Mouse (Mus musculus) thymus, adult 2 months (tissue): Measurements from ENCODE around the gene Gpr35.

Experiments used
- CTCF ChIP-seq: fragments of 200-500 bp; IDR thresholded peaks from 2 replicates; pipeline ENCODE4 v1.5.1; 2012; ENCODE audit warnings: mild to moderate bottlenecking, control low read depth, low read length, moderate library complexity, borderline replicate concordance; ENCODE audit not compliant: control insufficient read depth, poor library complexity, insufficient read depth; ENCODE audit errors: extremely low read depth
- POLR2A ChIP-seq: fragments of 200-500 bp; IDR thresholded peaks from 2 replicates; pipeline ENCODE4 v1.6.1; 2012; ENCODE audit warnings: mild to moderate bottlenecking, low read length, control low read depth, moderate library complexity; ENCODE audit not compliant: control insufficient read depth, poor library complexity, insufficient read depth; ENCODE audit errors: extremely low read depth

- TF ChIP-seq CTCF, result no peak
- no peak for TF ChIP-seq POLR2A
These were observed 10.9 kb upstream of the Gpr35 start for GRCm38 (mm10) chr1:92939746-92940145.
